12 mouse cellular contexts compared by ENCODE assay signal in genomic region chr11:35118731-35119130, GRCm38 (mm10). TPM values are rescaled to one million over a fixed set of nuclear protein-coding genes. Genes with fewer than 3 reads are reported as not detected.
A peak's percentile ranks its signal among the peaks of the same experiment; 100 is the strongest.
DNase-seq lines count a peak whose midpoint lies in the region; ATAC-seq and TF ChIP-seq lines count a peak whose summit lies in the region.
"Had no signal": no experiment of that assay in that cellular context is flagged by ENCODE, and none has a peak within 500 bp of the region (broad histone marks: within the 10 kb centered on the region; RNA-seq: fewer than 3 reads in every experiment).

No protein-coding gene starts in this region.

- TF ChIP-seq CTCF in left cerebral cortex, adult 2 months (IDR thresholded peaks at IDR 0.05): no peak

- 0 out of 2 replicates have a peak overlapping the region, but pooled peaks have one; percentile 4 for H3K9ac ChIP-seq in heart, embryonic 14.5 days (ENCODE audit: low read length)
- H3K9ac ChIP-seq in embryonic facial prominence, embryonic 11.5 days (replicated peaks; ENCODE audit: low read length): no peak overlapping the region
- H3K9ac ChIP-seq in embryonic facial prominence, embryonic 13.5 days: no peak overlapping the region
- H3K9ac ChIP-seq in limb, embryonic 15.5 days: no peak overlapping the region
- H3K9ac ChIP-seq: forebrain, embryonic 15.5 days; lung, embryonic 15.5 days; midbrain, embryonic 12.5 days had no signal

- intact Hi-C loops in heart, postnatal 10 days (cut with DNase I): loop anchor here (1.0 to 10.0 kb wide), 5 partner anchors 234 to 576 kb away; no protein-coding TSS in a partner anchor
- intact Hi-C loops in left cerebral cortex, adult 2 months (cut with DNase I): loop anchor here (1.0 kb wide), 3 partner anchors 237 to 333 kb away; no protein-coding TSS in a partner anchor

- H3K27me3 ChIP-seq in heart, embryonic 14.5 days (ENCODE audit: control insufficient read depth, insufficient read depth, low read length): peaks cover 19% of the 10 kb centered on the region
- no peaks in the 10 kb centered on the region for H3K27me3 ChIP-seq in embryonic facial prominence, embryonic 11.5 days (ENCODE audit: control insufficient read depth, insufficient read depth, low read length)
- H3K27me3 ChIP-seq in embryonic facial prominence, embryonic 13.5 days: peaks cover 8% of the 10 kb centered on the region; the same call in 1 of the 2 replicates
- H3K27me3 ChIP-seq in limb, embryonic 15.5 days: peaks cover 22% of the 10 kb centered on the region

- H3K4me3 ChIP-seq in heart, embryonic 14.5 days (ENCODE audit: control insufficient read depth in 1 of 2, insufficient read depth in 1 of 2, low read depth in 1 of 2, low read length in 2 of 2): no peak overlapping the region
- H3K4me3 ChIP-seq in embryonic facial prominence, embryonic 11.5 days (ENCODE audit: low read depth, low read length): no peak overlapping the region
- no peak overlapping the region for H3K4me3 ChIP-seq in embryonic facial prominence, embryonic 13.5 days
- H3K4me3 ChIP-seq in limb, embryonic 15.5 days: no peak overlapping the region
- H3K4me3 ChIP-seq in left cerebral cortex, adult 2 months: no peak overlapping the region
- H3K4me3 ChIP-seq: forebrain, embryonic 15.5 days; lung, embryonic 15.5 days; midbrain, embryonic 12.5 days had no signal

- H3K4me1 ChIP-seq in heart, embryonic 14.5 days (ENCODE audit: control insufficient read depth in 2 of 2, insufficient read depth in 2 of 2, low read length in 2 of 2): peaks cover 7 to 16% of the 10 kb centered on the region in 2 experiments
- H3K4me1 ChIP-seq in embryonic facial prominence, embryonic 11.5 days (ENCODE audit: control insufficient read depth, insufficient read depth, low read length): no peaks in the 10 kb centered on the region
- peaks cover 36% of the 10 kb centered on the region for H3K4me1 ChIP-seq in embryonic facial prominence, embryonic 13.5 days
- peaks cover 37% of the 10 kb centered on the region for H3K4me1 ChIP-seq in limb, embryonic 15.5 days

- no peak overlapping the region for H3K4me2 ChIP-seq in heart, embryonic 14.5 days (ENCODE audit: low read length)
- no peak overlapping the region for H3K4me2 ChIP-seq in embryonic facial prominence, embryonic 11.5 days (ENCODE audit: low read depth, low read length)
- no peak overlapping the region for H3K4me2 ChIP-seq in embryonic facial prominence, embryonic 13.5 days
- H3K4me2 ChIP-seq in limb, embryonic 15.5 days: no peak overlapping the region
- H3K4me2 ChIP-seq: forebrain, embryonic 15.5 days; lung, embryonic 15.5 days; midbrain, embryonic 12.5 days had no signal

- H3K27ac ChIP-seq in heart, embryonic 14.5 days (replicated peaks in 1 of 2; ENCODE audit: control insufficient read depth in 1 of 2, insufficient read depth in 1 of 2, low read depth in 2 of 2, low read length in 2 of 2): no peak overlapping the region
- 0 out of 2 replicates have a peak overlapping the region, but pooled peaks have one; percentile 31 for H3K27ac ChIP-seq in embryonic facial prominence, embryonic 11.5 days (replicated peaks; ENCODE audit: low read depth, low read length)
- peak overlapping the region; percentile 78 for H3K27ac ChIP-seq in embryonic facial prominence, embryonic 13.5 days
- H3K27ac ChIP-seq in limb, embryonic 15.5 days: peak overlapping the region; percentile 48; the same call in 1 of the 2 replicates
- no peak overlapping the region for H3K27ac ChIP-seq in left cerebral cortex, adult 2 months
- H3K27ac ChIP-seq: forebrain, embryonic 15.5 days; lung, embryonic 15.5 days; midbrain, embryonic 12.5 days had no signal

- H3K36me3 ChIP-seq in heart, embryonic 14.5 days (ENCODE audit: control insufficient read depth, insufficient read depth, low read length): no peaks in the 10 kb centered on the region
- no peaks in the 10 kb centered on the region for H3K36me3 ChIP-seq in embryonic facial prominence, embryonic 11.5 days (replicated peaks; ENCODE audit: control insufficient read depth, insufficient read depth, low read depth, low read length)
- H3K36me3 ChIP-seq in embryonic facial prominence, embryonic 13.5 days: no peaks in the 10 kb centered on the region
- H3K36me3 ChIP-seq in limb, embryonic 15.5 days: no peaks in the 10 kb centered on the region
- H3K36me3 ChIP-seq: forebrain, embryonic 15.5 days; lung, embryonic 15.5 days; midbrain, embryonic 12.5 days had no signal

- 56% methylated on average over 6 of the region's 6 CpGs for WGBS in heart, embryonic 14.5 days
- WGBS in embryonic facial prominence, embryonic 11.5 days: 56% methylated on average over 6 of the region's 6 CpGs
- WGBS in embryonic facial prominence, embryonic 13.5 days: 40% methylated on average over 6 of the region's 6 CpGs
- 59% methylated on average over 6 of the region's 6 CpGs for WGBS in limb, embryonic 15.5 days

- ATAC-seq in heart, embryonic 14.5 days (ENCODE audit: insufficient number of reproducible peaks, insufficient read depth, low FRiP score, low read depth): no peak
- no peak for ATAC-seq in embryonic facial prominence, embryonic 11.5 days (replicated peaks; ENCODE audit: insufficient number of reproducible peaks, low FRiP score, low TSS enrichment, low read depth)
- ATAC-seq in embryonic facial prominence, embryonic 13.5 days (ENCODE audit: insufficient number of reproducible peaks, insufficient read depth, low FRiP score, low TSS enrichment, low read depth): no peak
- ATAC-seq in limb, embryonic 15.5 days (ENCODE audit: insufficient number of reproducible peaks, low FRiP score, low TSS enrichment, low read depth): no peak

- H3K9me3 ChIP-seq in heart, embryonic 14.5 days (ENCODE audit: control insufficient read depth, low read length): no peaks in the 10 kb centered on the region
- no peaks in the 10 kb centered on the region for H3K9me3 ChIP-seq in embryonic facial prominence, embryonic 11.5 days (replicated peaks; ENCODE audit: control insufficient read depth, low read length)
- H3K9me3 ChIP-seq in embryonic facial prominence, embryonic 13.5 days: no peaks in the 10 kb centered on the region
- H3K9me3 ChIP-seq in limb, embryonic 15.5 days: no peaks in the 10 kb centered on the region
- H3K9me3 ChIP-seq: forebrain, embryonic 15.5 days; lung, embryonic 15.5 days; midbrain, embryonic 12.5 days had no signal

- DNase-seq in heart, postnatal 10 days: no peak
- DNase-seq in embryonic facial prominence, embryonic 11.5 days (ENCODE audit: low spot score): no peak
- DNase-seq in left cerebral cortex, adult 2 months (ENCODE audit: extremely low spot score in 1 of 2, low spot score in 2 of 2): no peak

RNA-seq across cellular contexts. Expression of gene Slit3, which starts 2.3 kb away (rescaled TPM):
- polyA plus RNA-seq in heart, embryonic 14.5 days (2014; fragmentation: Nextera tagmentation; extraction: Ambion mirVana): 19.1 and 25.7 TPM in 2 replicates
- 10 to 100 TPM; 16.2 to 20.4 TPM for total RNA-seq in heart, postnatal 10 days (2021)
- 10.5 and 12.6 TPM in 2 replicates for polyA plus RNA-seq in embryonic facial prominence, embryonic 11.5 days (2014; fragmentation: Nextera tagmentation; extraction: Ambion mirVana)
- polyA plus RNA-seq in embryonic facial prominence, embryonic 13.5 days (2015; fragmentation: Nextera tagmentation; extraction: Ambion mirVana): 28.0 and 37.4 TPM in 2 replicates
- 18.2 and 20.8 TPM in 2 replicates for polyA plus RNA-seq in limb, embryonic 15.5 days (2015; fragmentation: Nextera tagmentation; extraction: Ambion mirVana)
- 10 to 100 TPM; 56.7 to 60.0 TPM for total RNA-seq in left cerebral cortex, adult 2 months (2021)
- total RNA-seq: hematopoietic stem cell, adult 5-6 weeks; megakaryocyte progenitor cell, adult 5-6 weeks; monocyte, adult 5-6 weeks had no signal

Comparison
In these comparisons a context has a peak if more than half of its experiments do, and no peak if none do; other contexts are left out.
1. H3K27ac ChIP-seq: peak in embryonic facial prominence, embryonic 11.5 days (single experiment), embryonic facial prominence, embryonic 13.5 days (single experiment) and limb, embryonic 15.5 days (single experiment); none in heart, embryonic 14.5 days (0 of 2) and left cerebral cortex, adult 2 months (single experiment).